Mouse (Mus musculus) liver, embryonic 15.5 days (tissue): Measurements from ENCODE around the gene Sall1. TPM values are rescaled to one million over a fixed set of nuclear protein-coding genes. Genes with fewer than 3 reads are reported as not detected.
A peak's percentile ranks its signal among the peaks of the same experiment; 100 is the strongest.

ENCODE experiments used
- ATAC-seq: fragments of 200-750 bp; cut with Nextera tagmentation; 2 replicates; pipeline ENCODE4 v1.8.0; 2017; ENCODE audit warnings: moderate number of reproducible peaks, mild to moderate bottlenecking, moderate library complexity; ENCODE audit not compliant: insufficient read depth
- H3K27ac ChIP-seq: fragments of 300-500 bp; sonication (generic); replicated peaks from 2 replicates; pipeline ENCODE4 v1.5.1; 2015; ENCODE audit warnings: mild to moderate bottlenecking, inconsistent platforms
- H3K27me3 ChIP-seq: fragments of 300-500 bp; sonication (generic); 2 replicates; pipeline ENCODE4 v1.6.1; 2015; ENCODE audit warnings: mild to moderate bottlenecking, inconsistent platforms
- H3K36me3 ChIP-seq: fragments of 300-500 bp; sonication (generic); replicated peaks from 2 replicates; pipeline ENCODE4 v1.6.1; 2015; ENCODE audit warnings: moderate library complexity, mild to moderate bottlenecking, inconsistent platforms
- H3K4me1 ChIP-seq: fragments of 300-500 bp; sonication (generic); replicated peaks from 2 replicates; pipeline ENCODE4 v1.6.1; 2015; ENCODE audit warnings: inconsistent platforms
- H3K4me2 ChIP-seq: fragments of 300-500 bp; sonication (generic); 2 replicates; pipeline ENCODE4 v1.6.1; 2015; ENCODE audit warnings: moderate library complexity, mild to moderate bottlenecking, inconsistent platforms
- H3K4me3 ChIP-seq: fragments of 300-500 bp; sonication (generic); replicated peaks from 2 replicates; pipeline ENCODE4 v1.5.1; 2015; ENCODE audit warnings: mild to moderate bottlenecking, inconsistent platforms
- H3K9ac ChIP-seq: fragments of 300-500 bp; sonication (generic); 2 replicates; pipeline ENCODE4 v1.6.1; 2015; ENCODE audit warnings: moderate library complexity, mild to moderate bottlenecking, inconsistent platforms
- H3K9me3 ChIP-seq: fragments of 300-500 bp; sonication (generic); replicated peaks from 2 replicates; pipeline ENCODE4 v1.6.1; 2016; ENCODE audit warnings: inconsistent platforms
- WGBS: fragments of 180-500 bp; shearing (Covaris S2); methylation state at CpG from one replicate; pipeline ENCODE4 v1.1.7; 2015; ENCODE audit warnings: mixed read lengths; ENCODE audit not compliant: insufficient replicate concordance; 5-methylcytosine and 5-hydroxymethylcytosine counted together
- polyA plus RNA-seq: library from polyadenylated mRNA; unstranded; fragments of >200 nt; fragmentation: Nextera tagmentation; extraction: Ambion mirVana; gene quantifications from 2 replicates; pipeline ENCODE4 v1.2.1, GENCODE M21; 2015

The Sall1 gene
- polyA plus RNA-seq, 1 experiment from 2014 or later: 0.99 TPM

GRCm38 (mm10) chr8:89038920-89039319, 5.0 kb downstream of the Sall1 start:
- H3K9me3 ChIP-seq: no peaks in the 10 kb centered on the region
- no peak overlapping the region for H3K4me3 ChIP-seq
- H3K27me3 ChIP-seq: peaks cover 77% of the 10 kb centered on the region
- no peak overlapping the region for H3K4me2 ChIP-seq
- H3K36me3 ChIP-seq: no peaks in the 10 kb centered on the region
- no peak overlapping the region for H3K9ac ChIP-seq
- no peaks in the 10 kb centered on the region for H3K4me1 ChIP-seq
- WGBS: 52% methylated on average over 4 of the region's 4 CpGs
- ATAC-seq: no peak
- H3K27ac ChIP-seq: no peak overlapping the region

DNA sequence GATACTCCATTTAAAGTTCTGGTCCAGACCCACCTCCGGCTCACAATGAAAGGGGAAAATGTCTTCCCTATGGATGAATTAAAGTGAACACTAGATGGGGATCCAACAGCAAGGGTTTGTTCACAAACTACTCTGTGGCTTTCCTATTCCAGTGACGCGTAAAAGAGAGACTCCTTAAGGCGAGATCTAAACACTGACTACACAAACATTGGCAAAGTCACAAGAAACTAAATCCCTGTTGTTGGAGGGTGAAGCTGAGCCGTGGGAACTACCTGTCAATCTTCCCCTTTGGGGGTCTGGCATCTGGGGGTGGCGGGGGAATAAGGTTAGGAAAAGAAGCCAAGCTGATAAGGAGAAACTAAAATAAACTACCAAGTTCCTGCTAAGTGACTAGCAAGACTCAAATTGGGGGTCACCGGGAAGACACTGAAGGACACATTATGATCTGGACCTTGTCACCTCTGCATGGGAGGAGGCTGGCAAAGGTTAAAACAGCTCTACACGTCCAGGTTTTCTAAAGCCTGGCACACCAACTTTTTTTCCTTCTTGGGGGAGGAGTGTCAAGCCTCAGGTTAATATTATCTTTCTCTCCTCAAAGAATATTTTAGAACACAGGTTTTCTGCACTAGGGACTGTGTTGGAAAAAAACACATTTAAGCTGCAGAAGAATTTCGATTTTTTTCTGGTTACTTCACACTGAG, 6.3 kb downstream of the Sall1 start:
- Histone ChIP-seq H3K9me3 (no peaks in the 10 kb centered on the region), H3K4me1 (no peaks in the 10 kb centered on the region), H3K9ac (no peak overlapping the region), H3K4me2 (no peak overlapping the region), H3K27ac (no peak overlapping the region), H3K4me3 (no peak overlapping the region), H3K36me3 (no peaks in the 10 kb centered on the region), H3K27me3 (peaks cover 66% of the 10 kb centered on the region)
- WGBS: 18% methylated on average over 9 of the region's 9 CpGs
- no peak for ATAC-seq

DNA sequence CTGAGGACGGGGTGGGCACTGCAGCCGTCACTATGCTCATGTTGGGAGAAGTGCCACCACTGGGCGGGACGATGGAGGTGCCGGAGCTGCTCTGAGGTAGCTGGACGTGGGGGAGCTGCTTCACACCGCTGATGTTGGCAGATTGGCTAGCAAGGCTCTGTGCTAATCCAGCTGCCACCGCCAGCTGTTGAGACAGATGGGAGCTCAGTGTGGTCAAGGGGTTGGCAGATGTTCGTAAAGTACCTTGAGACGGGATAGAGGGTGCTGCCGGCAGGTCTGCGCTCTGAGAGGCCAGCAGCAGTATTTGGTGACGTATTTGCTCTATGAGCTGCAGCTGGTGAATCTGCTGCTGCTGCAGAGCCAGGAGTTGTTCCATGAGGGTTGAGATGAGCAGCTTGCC, 11.6 kb downstream of the Sall1 start:
- H3K4me1 ChIP-seq: no peaks in the 10 kb centered on the region
- peaks cover 16% of the 10 kb centered on the region for H3K27me3 ChIP-seq
- H3K4me2 ChIP-seq: no peak overlapping the region
- no peaks in the 10 kb centered on the region for H3K36me3 ChIP-seq
- H3K27ac ChIP-seq: no peak overlapping the region
- no peak for ATAC-seq
- H3K4me3 ChIP-seq: no peak overlapping the region
- H3K9me3 ChIP-seq: no peaks in the 10 kb centered on the region
- no peak overlapping the region for H3K9ac ChIP-seq
- WGBS: 75% methylated on average over 13 of the region's 13 CpGs

GRCm38 (mm10) chr8:89028156-89028555, 15.8 kb downstream of the Sall1 start:
- Histone ChIP-seq H3K4me1 (0 out of 2 replicates have a peak, but pooled peaks cover 3% of the 10 kb centered on the region), H3K9ac (no peak overlapping the region), H3K4me3 (no peak overlapping the region), H3K4me2 (no peak overlapping the region), H3K27ac (no peak overlapping the region), H3K36me3 (no peaks in the 10 kb centered on the region), H3K27me3 (peaks cover 18% of the 10 kb centered on the region), H3K9me3 (no peaks in the 10 kb centered on the region)
- 16% methylated on average over 12 of the region's 12 CpGs for WGBS
- ATAC-seq: no peak

DNA sequence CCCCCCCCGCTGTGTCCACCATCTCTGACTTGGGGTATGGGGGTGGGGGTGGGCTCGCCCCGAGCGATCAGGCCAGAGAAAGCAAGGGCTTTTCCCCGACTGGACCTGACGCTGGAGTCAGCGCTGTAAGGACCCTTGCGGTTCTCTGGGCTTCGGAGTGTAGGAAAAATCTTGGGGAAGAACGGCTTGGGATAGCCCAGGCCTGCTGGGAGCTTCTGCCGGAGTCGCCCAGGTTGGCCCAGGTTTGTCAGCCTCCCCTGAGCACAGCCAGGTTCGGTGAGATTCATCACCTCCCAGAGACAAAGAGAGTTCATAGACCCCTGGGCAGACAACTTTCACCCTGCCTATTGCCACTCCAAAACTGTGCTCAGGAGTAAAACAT, 17.8 kb downstream of the Sall1 start:
- Histone ChIP-seq H3K27me3 (peaks cover 18% of the 10 kb centered on the region), H3K9ac (no peak overlapping the region), H3K36me3 (no peaks in the 10 kb centered on the region), H3K9me3 (no peaks in the 10 kb centered on the region), H3K27ac (no peak overlapping the region), H3K4me2 (peak overlapping the region; percentile 50; the same call in 1 of the 2 replicates), H3K4me1 (0 out of 2 replicates have a peak, but pooled peaks cover 9% of the 10 kb centered on the region), H3K4me3 (peak overlapping the region; percentile 38; the same call in 1 of the 2 replicates)
- 30% methylated on average over 12 of the region's 13 CpGs for WGBS
- ATAC-seq: no peak

DNA sequence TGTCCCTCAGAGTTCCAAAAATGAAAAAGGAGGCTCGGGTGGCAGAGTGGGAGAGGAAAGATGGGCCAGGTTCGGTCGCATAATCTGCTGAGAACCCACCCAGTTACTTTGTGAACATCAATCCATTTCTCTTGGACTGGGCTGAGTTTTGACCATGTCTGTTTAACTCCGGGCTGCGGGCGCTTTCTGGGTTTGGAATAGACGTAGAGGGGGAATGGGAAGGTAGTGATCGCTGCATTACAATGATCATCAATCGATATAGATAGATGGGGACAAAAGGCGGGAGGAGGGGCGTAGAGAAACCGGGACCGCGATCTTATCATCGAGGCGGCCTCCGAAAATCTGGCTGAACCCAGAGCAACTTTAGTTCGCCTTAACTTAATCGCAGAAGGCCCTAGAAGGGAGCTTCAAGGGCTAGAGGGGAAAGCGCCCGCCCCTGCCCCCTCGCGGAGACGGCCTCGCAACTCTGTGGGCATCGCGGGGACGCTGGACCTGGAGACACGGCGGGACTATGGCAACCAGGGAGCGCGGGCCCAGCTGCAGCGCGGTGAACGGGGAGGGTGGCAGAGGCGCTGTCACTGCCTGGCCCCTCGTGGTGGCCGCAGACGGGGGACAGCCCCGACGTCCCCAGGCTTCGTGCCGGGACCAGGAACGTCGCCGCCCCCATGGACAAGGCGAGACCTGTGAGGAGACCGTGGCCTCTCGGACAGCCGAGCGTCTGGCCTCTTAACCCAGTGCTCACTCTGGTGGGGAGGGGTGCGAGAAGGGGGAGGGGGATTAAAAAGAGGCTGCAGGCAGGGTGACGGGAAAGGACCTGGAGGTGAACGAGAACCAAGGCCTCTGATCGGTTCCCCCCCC, 18.5 kb downstream of the Sall1 start:
- H3K27me3 ChIP-seq: peaks cover 18% of the 10 kb centered on the region
- peak overlapping the region; percentile 38 for H3K4me3 ChIP-seq
- H3K4me2 ChIP-seq: peak overlapping the region; percentile 50
- ATAC-seq: no peak
- peaks cover 12% of the 10 kb centered on the region; the same call in 1 of the 2 replicates for H3K4me1 ChIP-seq
- H3K9ac ChIP-seq: peak overlapping the region; percentile 15; the same call in 1 of the 2 replicates
- no peaks in the 10 kb centered on the region for H3K9me3 ChIP-seq
- 7% methylated on average over 55 of the region's 55 CpGs for WGBS
- H3K36me3 ChIP-seq: no peaks in the 10 kb centered on the region
- no peak overlapping the region for H3K27ac ChIP-seq

- H3K36me3 ChIP-seq: no peaks in the 10 kb centered on the region
- peaks cover 12% of the 10 kb centered on the region; the same call in 1 of the 2 replicates for H3K4me1 ChIP-seq
- no peak overlapping the region for H3K9ac ChIP-seq
- no peak for ATAC-seq
- no peak overlapping the region for H3K4me2 ChIP-seq
- peaks cover 18% of the 10 kb centered on the region for H3K27me3 ChIP-seq
- no peak overlapping the region for H3K27ac ChIP-seq
- 32% methylated on average over 6 of the region's 6 CpGs for WGBS
- no peak overlapping the region for H3K4me3 ChIP-seq
- H3K9me3 ChIP-seq: no peaks in the 10 kb centered on the region
Observed at GRCm38 (mm10) chr8:89024796-89025195, 19.2 kb downstream of the Sall1 start.

- Histone ChIP-seq H3K4me2 (no peak overlapping the region), H3K27ac (no peak overlapping the region), H3K4me3 (no peak overlapping the region), H3K9me3 (no peaks in the 10 kb centered on the region), H3K9ac (no peak overlapping the region), H3K4me1 (peaks cover 12% of the 10 kb centered on the region; the same call in 1 of the 2 replicates), H3K27me3 (peaks cover 15% of the 10 kb centered on the region), H3K36me3 (no peaks in the 10 kb centered on the region)
- WGBS: 13% methylated on average over 5 of the region's 5 CpGs
- no peak for ATAC-seq
Observed at GRCm38 (mm10) chr8:89021139-89021538, 22.8 kb downstream of the Sall1 start.

DNA sequence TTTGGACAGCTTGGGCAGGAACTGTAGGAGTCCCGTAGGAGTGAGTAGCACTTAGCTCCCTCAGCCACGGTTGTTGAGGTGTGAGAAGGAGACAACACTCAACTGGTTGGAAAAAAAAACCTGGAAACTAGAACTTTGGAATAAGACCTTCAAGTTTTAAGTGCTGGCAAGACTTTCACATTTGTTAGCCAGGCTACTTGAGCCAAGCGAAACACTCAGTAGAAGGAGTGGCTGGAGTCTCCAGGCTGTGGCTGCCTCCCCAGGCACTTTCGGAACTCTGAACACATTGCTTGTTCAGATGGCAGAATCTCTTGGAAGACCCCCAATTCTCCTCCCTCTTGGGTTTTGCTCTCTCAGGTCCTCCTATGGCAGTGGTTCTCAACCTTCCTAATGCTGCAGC, 26.1 kb downstream of the Sall1 start:
- Histone ChIP-seq H3K9me3 (no peaks in the 10 kb centered on the region), H3K4me2 (no peak overlapping the region), H3K27ac (no peak overlapping the region), H3K9ac (no peak overlapping the region), H3K4me3 (no peak overlapping the region), H3K27me3 (no peaks in the 10 kb centered on the region), H3K36me3 (no peaks in the 10 kb centered on the region), H3K4me1 (peaks cover 9% of the 10 kb centered on the region; the same call in 1 of the 2 replicates)
- 49% methylated on average over 4 of the region's 4 CpGs for WGBS
- no peak for ATAC-seq

DNA sequence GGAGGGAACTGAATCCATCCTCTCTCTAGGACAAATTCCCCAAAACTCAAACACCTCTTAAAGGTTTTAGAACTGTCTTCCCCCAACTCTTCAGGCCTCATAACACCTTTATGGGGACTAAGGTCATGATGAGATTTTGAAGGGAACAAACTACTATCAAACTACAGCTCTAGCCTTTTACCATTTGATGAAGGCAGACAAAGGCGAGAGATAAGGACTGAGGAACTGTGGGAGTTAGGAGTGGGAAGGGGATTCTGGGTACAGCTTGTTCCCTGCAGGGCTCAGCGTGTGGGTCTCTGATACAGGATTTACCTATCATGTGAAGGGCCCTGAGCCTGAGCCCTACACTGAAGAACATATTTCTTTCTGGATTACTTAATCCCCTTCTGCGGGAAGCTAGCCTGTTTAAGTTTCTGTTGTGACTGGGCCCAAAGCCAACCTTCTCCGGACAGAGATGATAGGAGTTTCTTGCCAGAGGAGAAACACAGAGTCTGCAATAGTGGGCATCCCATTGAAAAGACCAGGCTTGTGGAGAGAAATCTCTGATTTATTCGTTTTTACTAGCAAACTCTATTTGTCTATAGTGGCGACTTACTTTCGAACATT, 27.4 kb downstream of the Sall1 start:
- Histone ChIP-seq H3K27ac (no peak overlapping the region), H3K9me3 (no peaks in the 10 kb centered on the region), H3K36me3 (no peaks in the 10 kb centered on the region), H3K4me2 (no peak overlapping the region), H3K9ac (no peak overlapping the region), H3K4me3 (no peak overlapping the region), H3K4me1 (peaks cover 7% of the 10 kb centered on the region; the same call in 1 of the 2 replicates), H3K27me3 (no peaks in the 10 kb centered on the region)
- WGBS: 56% methylated on average over 7 of the region's 7 CpGs
- no peak for ATAC-seq

DNA sequence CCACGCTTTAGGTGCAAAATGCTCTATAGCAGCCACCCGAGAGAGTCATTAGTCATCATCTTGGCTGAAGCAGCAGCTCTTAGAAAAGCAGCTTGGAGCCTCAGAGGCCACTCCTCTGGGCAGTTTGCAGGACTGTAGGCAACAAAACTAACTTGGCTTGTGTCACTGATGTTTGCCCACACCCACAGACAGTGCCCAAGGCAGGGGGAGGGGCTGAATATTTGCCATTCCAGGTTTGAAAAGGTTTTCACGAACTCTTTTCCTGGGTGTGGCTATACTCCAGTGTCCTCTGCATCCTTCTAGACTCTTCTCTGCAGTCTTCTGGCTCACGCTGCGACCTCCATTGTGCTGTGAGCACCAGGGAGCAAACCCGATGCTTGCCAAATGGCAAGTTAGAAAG, 28.4 kb downstream of the Sall1 start:
- Histone ChIP-seq H3K9me3 (no peaks in the 10 kb centered on the region), H3K27ac (0 out of 2 replicates have a peak overlapping the region, but pooled peaks have one; percentile 2), H3K4me2 (no peak overlapping the region), H3K4me1 (no peaks in the 10 kb centered on the region), H3K9ac (no peak overlapping the region), H3K27me3 (no peaks in the 10 kb centered on the region), H3K4me3 (no peak overlapping the region), H3K36me3 (no peaks in the 10 kb centered on the region)
- 54% methylated on average over 6 of the region's 6 CpGs for WGBS
- no peak for ATAC-seq
